12 mouse cellular contexts compared by ENCODE assay signal in genomic region chr2:174436076-174436701, GRCm38 (mm10). TPM values are rescaled to one million over a fixed set of nuclear protein-coding genes. Genes with fewer than 3 reads are reported as not detected.
DNase-seq lines count a peak whose midpoint lies in the region; ATAC-seq lines count a peak whose summit lies in the region.
"Had no signal": no experiment of that assay in that cellular context is flagged by ENCODE, and none has a peak within 500 bp of the region (broad histone marks: within the 10 kb centered on the region; RNA-seq: fewer than 3 reads in every experiment).

No protein-coding gene starts in this region.

- H3K4me1 ChIP-seq in liver, embryonic 15.5 days (replicated peaks): peaks cover 44% of the 10 kb centered on the region
- peaks cover 12% of the 10 kb centered on the region for H3K4me1 ChIP-seq in hindbrain, embryonic 16.5 days (ENCODE audit: control insufficient read depth, insufficient read depth, low read depth, low read length)
- H3K4me1 ChIP-seq in midbrain, embryonic 13.5 days (replicated peaks): peaks cover 29% of the 10 kb centered on the region

- H3K9me3 ChIP-seq in liver, embryonic 15.5 days (replicated peaks): no peaks in the 10 kb centered on the region
- H3K9me3 ChIP-seq in hindbrain, embryonic 16.5 days (ENCODE audit: control insufficient read depth, low read length): no peaks in the 10 kb centered on the region
- no peaks in the 10 kb centered on the region for H3K9me3 ChIP-seq in midbrain, embryonic 13.5 days
- H3K9me3 ChIP-seq: liver, embryonic 13.5 days had no signal

- no peak overlapping the region for H3K4me3 ChIP-seq in liver, embryonic 15.5 days (replicated peaks)
- H3K4me3 ChIP-seq in hindbrain, embryonic 16.5 days (ENCODE audit: low read length): no peak overlapping the region
- H3K4me3 ChIP-seq in midbrain, embryonic 13.5 days (replicated peaks): no peak overlapping the region
- H3K4me3 ChIP-seq: liver, embryonic 13.5 days had no signal

- no peaks in the 10 kb centered on the region for H3K27me3 ChIP-seq in liver, embryonic 15.5 days
- H3K27me3 ChIP-seq in hindbrain, embryonic 16.5 days (replicated peaks; ENCODE audit: control insufficient read depth, insufficient read depth, low read length): no peaks in the 10 kb centered on the region
- H3K27me3 ChIP-seq in midbrain, embryonic 13.5 days: no peaks in the 10 kb centered on the region
- H3K27me3 ChIP-seq: liver, embryonic 13.5 days; Patski had no signal

- H3K4me2 ChIP-seq in liver, embryonic 15.5 days: no peak overlapping the region
- H3K4me2 ChIP-seq in hindbrain, embryonic 16.5 days (ENCODE audit: low read length): no peak overlapping the region
- no peak overlapping the region for H3K4me2 ChIP-seq in midbrain, embryonic 13.5 days (replicated peaks)

- H3K27ac ChIP-seq in liver, embryonic 15.5 days (replicated peaks): 0 out of 2 replicates have a peak overlapping the region, but pooled peaks have one; percentile 0
- no peak overlapping the region for H3K27ac ChIP-seq in hindbrain, embryonic 16.5 days (ENCODE audit: low read depth, low read length)
- no peak overlapping the region for H3K27ac ChIP-seq in midbrain, embryonic 13.5 days

- ATAC-seq in CD4-positive, CD25-positive, alpha-beta regulatory T cell, adult 4 months: no peak
- ATAC-seq in liver, embryonic 15.5 days (ENCODE audit: insufficient read depth): no peak
- no peak for ATAC-seq in hindbrain, embryonic 16.5 days
- no peak for ATAC-seq in midbrain, embryonic 13.5 days
- ATAC-seq: Patski had no signal

- 63% methylated on average over 26 of the region's 26 CpGs for WGBS in liver, embryonic 15.5 days (ENCODE audit: insufficient replicate concordance)
- 96% methylated on average over 26 of the region's 26 CpGs for WGBS in hindbrain, embryonic 16.5 days
- WGBS in midbrain, embryonic 13.5 days: 96% methylated on average over 26 of the region's 26 CpGs

- peak; percentile 34 for DNase-seq in CD4-positive, CD25-positive, alpha-beta regulatory T cell, adult 2 months (ENCODE audit: low read depth, low spot score)
- no peak for DNase-seq in liver
- DNase-seq in lung, postnatal 4 days: peak; percentile 58 to 62
- DNase-seq in spleen, postnatal 4 days (ENCODE audit: low spot score in 2 of 2): peak; percentile 45 to 77
- DNase-seq: cerebellum, postnatal 25 days; liver, embryonic 13.5 days; thymus, adult 18-20 months had no signal

- peaks cover 23% of the 10 kb centered on the region for H3K36me3 ChIP-seq in liver, embryonic 15.5 days (replicated peaks)
- H3K36me3 ChIP-seq in hindbrain, embryonic 16.5 days (ENCODE audit: control insufficient read depth, insufficient read depth, low read length): no peaks in the 10 kb centered on the region
- peaks cover 8% of the 10 kb centered on the region; the same call in 1 of the 2 replicates for H3K36me3 ChIP-seq in midbrain, embryonic 13.5 days

- no peak overlapping the region for H3K9ac ChIP-seq in liver, embryonic 15.5 days
- H3K9ac ChIP-seq in hindbrain, embryonic 16.5 days (ENCODE audit: low read depth, low read length): no peak overlapping the region
- no peak overlapping the region for H3K9ac ChIP-seq in midbrain, embryonic 13.5 days (replicated peaks)

RNA-seq across cellular contexts. Expression of gene Ctsz, which starts 2.6 kb away (rescaled TPM):
- 100 to 1,000 TPM in 1 of 2 experiments, 10 to 100 TPM in 1; 91.9 to 125 TPM for polyA plus RNA-seq in CD4-positive, CD25-positive, alpha-beta regulatory T cell, adult 4 months (2017; shearing (Covaris generic))
- 122 and 142 TPM in 2 replicates for polyA plus RNA-seq in liver, embryonic 15.5 days (2015; fragmentation: Nextera tagmentation; extraction: Ambion mirVana)
- polyA plus RNA-seq in hindbrain, embryonic 16.5 days (2015; fragmentation: Nextera tagmentation; extraction: Ambion mirVana): 83.3 and 85.1 TPM in 2 replicates
- 66.1 and 74.5 TPM in 2 replicates for polyA plus RNA-seq in midbrain, embryonic 13.5 days (2015; fragmentation: Nextera tagmentation; extraction: Ambion mirVana)

RNA-seq across cellular contexts. Expression of gene Tubb1, which starts 14.3 kb away (rescaled TPM):
- not detected for polyA plus RNA-seq in CD4-positive, CD25-positive, alpha-beta regulatory T cell, adult 4 months (2017; shearing (Covaris generic))
- 23.9 and 26.9 TPM in 2 replicates for polyA plus RNA-seq in liver, embryonic 15.5 days (2015; fragmentation: Nextera tagmentation; extraction: Ambion mirVana)
- 0.43 and 0.51 TPM in 2 replicates for polyA plus RNA-seq in hindbrain, embryonic 16.5 days (2015; fragmentation: Nextera tagmentation; extraction: Ambion mirVana)
- polyA plus RNA-seq in midbrain, embryonic 13.5 days (2015; fragmentation: Nextera tagmentation; extraction: Ambion mirVana): 0.98 and 1.5 TPM in 2 replicates
- polyA plus RNA-seq: Patski had no signal

RNA-seq across cellular contexts. Expression of gene Nelfcd, which starts 20.6 kb away (rescaled TPM):
- polyA plus RNA-seq in CD4-positive, CD25-positive, alpha-beta regulatory T cell, adult 4 months (2017; shearing (Covaris generic)): 100 to 1,000 TPM in 1 of 2 experiments, 10 to 100 TPM in 1; 53.4 to 105 TPM
- polyA plus RNA-seq in liver, embryonic 15.5 days (2015; fragmentation: Nextera tagmentation; extraction: Ambion mirVana): 71.7 and 79.6 TPM in 2 replicates
- polyA plus RNA-seq in hindbrain, embryonic 16.5 days (2015; fragmentation: Nextera tagmentation; extraction: Ambion mirVana): 108 TPM in 2 replicates
- polyA plus RNA-seq in midbrain, embryonic 13.5 days (2015; fragmentation: Nextera tagmentation; extraction: Ambion mirVana): 123 and 136 TPM in 2 replicates

RNA-seq across cellular contexts. Expression of gene Atp5e, which starts 27.7 kb away (rescaled TPM):
- polyA plus RNA-seq in CD4-positive, CD25-positive, alpha-beta regulatory T cell, adult 4 months (2017; shearing (Covaris generic)): 100 to 1,000 TPM; 552 to 670 TPM
- 313 and 380 TPM in 2 replicates for polyA plus RNA-seq in liver, embryonic 15.5 days (2015; fragmentation: Nextera tagmentation; extraction: Ambion mirVana)
- polyA plus RNA-seq in hindbrain, embryonic 16.5 days (2015; fragmentation: Nextera tagmentation; extraction: Ambion mirVana): 664 and 740 TPM in 2 replicates
- polyA plus RNA-seq in midbrain, embryonic 13.5 days (2015; fragmentation: Nextera tagmentation; extraction: Ambion mirVana): 768 and 784 TPM in 2 replicates

RNA-seq across cellular contexts. Expression of gene Prelid3b, which starts 36.7 kb away (rescaled TPM):
- 10 to 100 TPM; 69.8 to 85.8 TPM for polyA plus RNA-seq in CD4-positive, CD25-positive, alpha-beta regulatory T cell, adult 4 months (2017; shearing (Covaris generic))
- polyA plus RNA-seq in liver, embryonic 15.5 days (2015; fragmentation: Nextera tagmentation; extraction: Ambion mirVana): 79.4 and 79.5 TPM in 2 replicates
- 109 and 114 TPM in 2 replicates for polyA plus RNA-seq in hindbrain, embryonic 16.5 days (2015; fragmentation: Nextera tagmentation; extraction: Ambion mirVana)
- 108 and 115 TPM in 2 replicates for polyA plus RNA-seq in midbrain, embryonic 13.5 days (2015; fragmentation: Nextera tagmentation; extraction: Ambion mirVana)
